Mouse (Mus musculus): Measurements from ENCODE around the gene Elf5. TPM values are rescaled to one million over a fixed set of nuclear protein-coding genes. Genes with fewer than 3 reads are reported as not detected.

Elf5 gene
- total RNA-seq, 4 experiments from 2014 or later: 1.00 to 1.4 (median 1.1) TPM

DNA sequence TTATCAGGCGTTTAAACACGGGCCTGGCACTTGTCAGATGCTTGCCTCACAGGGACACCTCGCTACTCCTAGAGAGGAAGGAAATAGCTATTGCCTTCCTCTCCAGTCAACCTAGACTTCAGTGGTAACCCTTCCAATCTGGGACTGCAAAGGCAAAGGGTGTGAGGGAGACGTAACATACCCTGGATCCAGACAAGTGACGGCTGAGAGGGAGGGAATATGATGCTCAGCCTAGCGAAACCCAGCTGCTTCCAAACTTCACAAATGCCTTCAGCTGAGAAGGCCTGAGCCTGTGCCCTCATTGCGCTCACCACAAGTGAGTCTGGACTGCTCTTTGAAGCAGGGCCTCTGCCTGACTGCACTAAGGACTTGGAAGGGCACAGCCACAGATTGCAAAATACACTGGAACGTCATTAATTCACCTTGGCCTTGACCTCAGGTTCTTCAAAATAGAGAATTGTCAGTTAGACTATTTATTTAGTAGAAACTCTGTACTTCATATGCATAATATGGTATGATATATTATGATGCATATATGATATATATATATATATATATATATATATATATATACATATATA, 21.3 kb downstream of the Elf5 start:
- DNase-seq (ENCODE audit: low spot score in 2 of 2): no peak

DNA sequence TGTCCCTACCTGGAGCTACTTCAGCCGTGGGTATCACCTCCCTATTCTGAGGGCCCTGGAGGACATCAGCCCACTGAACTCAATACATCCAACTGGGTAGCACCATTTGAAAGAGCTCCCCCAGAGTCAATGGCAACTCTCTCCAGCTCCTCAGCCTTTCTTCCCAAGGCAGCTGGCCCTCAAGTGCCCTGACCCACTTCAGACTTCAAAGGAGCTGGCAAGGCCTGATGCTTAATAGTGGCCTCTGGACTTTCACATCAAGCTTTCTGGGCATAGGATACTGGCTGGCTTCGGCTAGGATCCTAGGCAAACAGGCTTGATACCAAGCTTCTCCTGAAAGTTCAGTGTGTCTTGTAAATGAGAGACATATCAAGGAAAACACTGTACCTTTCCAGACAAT, 23.6 kb downstream of the Elf5 start:
- DNase-seq (ENCODE audit: low spot score in 2 of 2): no peak

DNA sequence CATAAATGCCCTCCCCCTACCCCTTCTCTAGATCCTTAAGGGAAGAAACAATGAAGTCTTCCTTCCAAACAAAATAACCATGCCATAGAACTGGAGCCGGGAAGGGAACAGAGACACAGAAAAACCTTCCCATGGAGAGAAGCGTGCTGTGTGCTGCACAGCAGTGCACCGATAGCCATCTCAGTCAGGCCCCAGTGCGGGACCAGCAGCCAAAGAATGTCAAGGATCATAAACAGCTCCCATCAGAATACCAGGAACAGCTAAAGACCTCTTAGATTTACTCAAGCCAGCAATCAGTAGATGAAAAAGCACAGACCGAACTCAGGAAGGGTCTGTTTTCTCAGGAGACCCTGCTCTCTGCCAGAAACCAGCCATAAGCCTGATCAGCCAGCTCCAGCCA, 25.0 kb downstream of the Elf5 start:
- no peak for DNase-seq (ENCODE audit: low spot score in 2 of 2)

DNA sequence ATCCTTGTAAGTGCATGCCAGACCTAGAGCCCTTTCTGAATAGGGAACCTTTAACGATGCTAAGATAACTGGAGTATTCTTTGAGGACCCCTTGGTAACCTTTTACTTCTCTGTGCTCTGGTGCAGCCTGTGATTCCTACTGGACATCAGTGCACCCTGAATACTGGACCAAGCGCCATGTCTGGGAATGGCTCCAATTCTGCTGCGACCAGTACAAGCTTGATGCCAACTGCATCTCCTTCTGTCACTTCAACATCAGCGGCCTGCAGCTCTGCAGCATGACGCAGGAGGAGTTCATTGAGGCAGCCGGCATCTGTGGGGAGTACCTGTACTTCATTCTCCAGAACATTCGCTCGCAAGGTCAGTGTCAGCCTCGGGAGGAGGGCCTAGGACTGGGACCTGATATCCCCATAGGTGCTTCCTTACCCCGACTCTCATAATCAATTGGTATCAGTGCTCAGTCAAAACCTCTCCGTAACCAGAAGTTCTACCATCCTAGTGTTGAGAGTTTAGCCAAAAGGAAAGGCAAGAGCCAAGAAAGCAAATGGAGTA, 27.7 kb downstream of the Elf5 start:
- no peak for DNase-seq (ENCODE audit: low spot score in 2 of 2)

DNA sequence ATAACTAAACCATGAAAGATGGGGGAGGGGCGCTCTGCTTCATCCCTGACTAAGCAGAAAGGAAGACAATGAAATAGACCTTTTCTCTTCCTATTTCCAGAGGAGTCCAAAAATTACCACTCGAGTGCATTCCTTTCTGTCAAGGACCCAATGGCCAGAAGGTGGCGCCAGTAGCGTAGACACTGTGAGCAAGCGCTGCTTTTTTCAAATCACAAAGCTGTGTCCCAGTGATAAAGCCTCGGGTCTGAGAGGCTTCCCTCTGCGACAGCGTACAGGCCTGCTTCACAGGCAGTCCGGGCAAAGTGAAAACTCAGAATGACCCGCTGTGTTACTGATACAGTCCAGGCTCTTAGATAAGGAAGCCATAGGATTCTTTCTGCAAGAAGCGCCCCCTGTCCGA, 28.2 kb downstream of the Elf5 start:
- peak; percentile 54 for DNase-seq (ENCODE audit: low spot score in 2 of 2)

DNA sequence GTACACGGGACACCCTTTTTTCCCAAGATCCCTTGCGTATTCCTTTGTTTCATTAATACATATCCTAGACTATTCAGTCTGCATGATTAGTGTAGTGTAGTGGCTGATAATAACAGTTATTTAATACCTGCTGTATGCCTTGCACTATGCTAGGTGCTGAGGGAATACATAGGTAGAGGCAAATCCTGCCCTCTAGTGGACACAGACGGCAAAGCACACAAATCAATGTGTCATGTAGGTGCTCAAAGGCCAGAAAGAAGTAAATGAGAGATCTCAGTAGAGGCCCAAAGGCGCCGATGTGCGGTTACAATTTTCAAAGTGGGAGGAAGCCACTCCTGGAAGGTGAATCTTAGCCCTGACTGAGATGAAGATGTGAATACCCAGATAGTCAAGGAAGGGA, 34.3 kb downstream of the Elf5 start:
- DNase-seq (ENCODE audit: low spot score in 2 of 2): peak in 1 of 2 experiments; percentile 30

DNA sequence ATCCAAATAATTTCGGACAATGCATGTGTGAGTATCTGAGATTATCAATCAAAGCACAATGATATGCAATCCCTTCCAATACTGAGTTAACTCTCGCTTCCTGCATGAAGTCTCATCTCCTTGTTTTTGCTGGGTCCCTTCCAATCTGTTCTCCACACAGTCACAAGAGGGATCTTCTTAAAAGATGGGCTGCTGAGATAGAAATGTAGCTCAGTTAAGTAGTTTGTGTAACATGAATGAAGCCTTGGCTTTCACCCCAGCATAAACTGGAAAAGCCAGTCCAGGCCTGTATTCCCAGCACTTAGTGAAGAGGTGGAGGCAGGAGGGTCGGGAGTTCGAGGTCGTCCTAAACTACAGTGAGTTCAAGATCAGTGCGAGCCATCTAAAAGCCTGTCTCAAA, 34.8 kb downstream of the Elf5 start:
- DNase-seq (ENCODE audit: low spot score in 2 of 2): no peak

DNA sequence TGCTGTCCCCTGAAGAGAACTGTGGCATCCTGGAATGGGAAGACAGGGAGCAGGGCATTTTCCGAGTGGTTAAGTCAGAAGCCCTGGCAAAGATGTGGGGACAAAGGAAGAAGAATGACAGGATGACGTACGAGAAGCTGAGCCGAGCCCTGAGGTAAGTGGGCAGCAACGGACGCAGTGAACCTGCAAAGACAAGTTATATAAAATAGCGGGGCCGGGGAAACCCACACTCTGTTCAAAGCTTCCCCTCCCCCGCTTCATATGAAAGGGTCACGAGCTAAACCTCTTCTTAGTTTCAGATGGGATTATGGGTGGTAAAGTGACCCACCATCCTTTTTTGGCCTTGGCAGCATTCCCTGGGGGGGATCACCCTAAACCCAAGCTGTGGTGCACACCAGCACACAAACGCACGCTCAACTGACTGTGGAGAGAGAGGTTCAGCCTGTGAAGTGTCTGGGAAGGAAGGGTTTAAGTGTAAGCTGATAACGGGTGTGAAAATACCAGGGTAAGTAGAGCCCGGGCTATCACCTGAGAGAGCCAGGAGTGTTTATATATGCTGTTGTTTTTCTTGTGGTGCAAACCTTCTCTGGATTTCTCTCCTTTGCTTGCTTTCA, 37.6 kb downstream of the Elf5 start:
- DNase-seq (ENCODE audit: low spot score in 2 of 2): no peak

DNA sequence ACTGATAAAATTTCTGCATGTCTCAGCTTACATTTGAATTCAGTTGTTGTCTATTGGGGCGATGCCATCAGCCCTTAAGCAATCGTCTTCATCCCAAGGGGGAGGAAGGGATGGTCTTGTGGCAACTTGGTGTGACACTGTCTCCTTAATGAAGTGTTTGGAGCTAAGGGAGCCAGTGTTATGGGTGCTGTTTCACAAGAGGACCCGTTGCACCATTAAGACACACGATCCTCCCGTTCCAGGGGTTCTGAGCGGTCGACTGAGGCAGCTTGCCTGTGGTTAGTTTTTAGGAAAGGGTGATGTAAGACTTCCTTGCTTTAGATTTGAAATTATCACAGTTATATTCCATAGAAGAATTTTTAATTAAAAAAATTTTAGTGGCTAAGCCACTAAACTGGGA, 38.3 kb downstream of the Elf5 start:
- no peak for DNase-seq (ENCODE audit: low spot score in 2 of 2)

DNA sequence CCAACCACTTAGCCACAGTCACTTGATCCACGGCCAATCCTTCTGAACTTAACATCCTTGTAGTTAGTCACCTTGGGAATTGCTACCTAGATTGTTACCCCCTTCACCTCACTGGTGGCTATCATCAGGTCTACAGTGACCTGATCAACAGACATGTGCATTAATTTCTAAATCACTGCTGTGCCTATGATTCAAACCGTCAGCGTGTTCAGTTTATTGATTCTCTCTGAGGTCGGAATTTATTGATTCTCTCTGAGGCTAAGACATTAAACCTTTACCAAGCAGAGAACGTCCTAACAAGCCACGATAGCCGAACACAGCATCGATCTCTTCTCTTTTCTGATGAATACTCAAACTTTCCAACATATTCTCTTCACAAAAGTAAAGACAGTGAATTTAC, 38.8 kb downstream of the Elf5 start:
- no peak for DNase-seq (ENCODE audit: low spot score in 2 of 2)

DNA sequence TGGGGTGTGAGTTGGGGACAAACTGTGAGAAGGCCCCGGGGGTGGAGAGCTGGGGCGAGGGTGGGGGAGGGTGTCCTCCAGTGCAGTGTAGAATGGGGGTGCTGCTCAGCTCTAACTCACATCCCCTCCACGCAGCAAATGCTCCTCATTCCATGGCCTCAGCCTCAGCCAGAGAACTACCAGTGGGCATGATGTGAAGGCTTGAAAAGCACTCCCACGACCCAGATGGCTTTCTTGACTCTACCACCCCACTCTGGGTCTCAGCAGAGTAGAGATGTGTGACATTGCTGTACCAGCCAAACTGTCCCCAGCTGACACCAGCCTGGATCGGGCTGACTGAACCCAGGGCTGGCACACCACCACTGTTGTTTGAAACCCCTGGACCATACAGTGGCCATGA, 41.1 kb downstream of the Elf5 start:
- DNase-seq (ENCODE audit: low spot score in 2 of 2): no peak

DNA sequence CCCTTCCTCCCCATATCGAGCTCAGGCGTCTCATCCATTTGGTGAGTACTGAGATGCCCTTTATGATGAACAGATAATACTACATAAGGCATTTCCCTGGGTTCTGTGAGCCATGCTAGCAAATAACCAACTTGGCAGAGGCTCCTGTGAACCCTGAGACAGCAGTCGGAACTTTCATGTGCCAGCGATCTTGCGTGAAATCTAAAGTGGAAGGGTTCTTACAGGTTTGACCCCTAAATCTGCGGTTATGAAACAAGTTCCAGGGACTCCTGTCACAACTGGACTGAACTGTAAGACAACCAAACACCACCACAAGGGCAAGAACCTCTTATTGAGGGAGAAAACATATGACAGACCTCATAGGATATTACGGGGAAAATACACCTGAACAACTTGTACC, 44.3 kb downstream of the Elf5 start:
- no peak for DNase-seq (ENCODE audit: low spot score in 2 of 2)

DNA sequence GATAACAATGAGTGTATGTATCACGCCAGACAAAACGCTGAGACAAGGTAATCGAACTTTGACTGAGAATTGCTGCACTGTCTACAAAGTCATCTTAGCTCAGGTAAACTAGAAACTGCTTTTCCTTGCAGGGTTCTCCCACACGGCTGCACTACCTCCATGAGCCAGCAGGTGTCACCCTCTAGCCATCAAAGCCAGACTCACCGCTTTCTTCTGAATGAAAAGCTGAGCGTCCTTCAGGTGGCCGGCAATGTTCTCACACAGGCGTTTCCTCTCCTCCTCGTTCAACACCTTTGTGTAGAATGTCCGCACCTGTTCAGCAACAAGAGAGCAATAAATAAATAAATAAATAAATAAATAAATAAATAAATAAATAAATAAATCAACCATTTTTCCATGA, 45.2 kb downstream of the Elf5 start:
- peak; percentile 43 to 93 for DNase-seq (ENCODE audit: low spot score in 2 of 2)

DNA sequence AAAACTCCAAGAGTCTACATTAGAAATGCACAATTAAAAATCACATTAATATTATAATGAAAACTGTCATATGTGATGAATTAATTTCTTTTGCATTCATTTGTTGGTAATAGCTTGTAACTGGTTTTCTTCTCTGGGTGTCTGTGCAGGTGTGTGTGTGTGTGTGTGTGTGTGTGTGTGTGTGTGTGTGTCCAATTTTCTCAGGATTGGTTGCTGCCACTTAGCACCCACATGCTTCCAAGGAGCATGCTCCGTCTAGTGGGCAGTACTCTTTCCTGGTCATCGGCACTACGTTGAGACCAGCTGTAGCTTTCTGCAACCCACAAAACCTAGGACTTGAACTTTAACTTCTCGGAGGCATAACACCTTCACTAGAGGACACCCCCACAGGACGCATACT, 45.6 kb downstream of the Elf5 start:
- no peak for DNase-seq (ENCODE audit: low spot score in 2 of 2)

DNA sequence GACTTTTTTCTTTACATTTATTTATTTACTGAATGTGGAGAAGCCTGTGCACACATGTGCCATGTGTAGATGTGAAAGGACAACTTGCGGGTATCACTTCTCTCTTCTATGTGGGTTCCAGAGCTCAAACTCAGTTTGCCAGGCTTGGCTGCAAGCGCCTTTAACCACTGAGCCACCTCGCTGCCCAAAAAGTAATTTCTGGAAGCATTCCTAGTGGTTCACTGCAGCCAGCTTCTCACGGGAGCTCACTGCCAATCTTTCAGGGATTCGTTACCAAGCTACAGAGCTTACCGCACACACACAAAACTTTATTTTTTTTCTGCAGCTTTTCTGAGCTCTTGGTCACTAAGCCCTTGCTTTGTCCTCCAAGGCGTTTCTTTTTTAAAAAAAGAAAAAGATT, 46.1 kb downstream of the Elf5 start:
- no peak for DNase-seq (ENCODE audit: low spot score in 2 of 2)

DNA sequence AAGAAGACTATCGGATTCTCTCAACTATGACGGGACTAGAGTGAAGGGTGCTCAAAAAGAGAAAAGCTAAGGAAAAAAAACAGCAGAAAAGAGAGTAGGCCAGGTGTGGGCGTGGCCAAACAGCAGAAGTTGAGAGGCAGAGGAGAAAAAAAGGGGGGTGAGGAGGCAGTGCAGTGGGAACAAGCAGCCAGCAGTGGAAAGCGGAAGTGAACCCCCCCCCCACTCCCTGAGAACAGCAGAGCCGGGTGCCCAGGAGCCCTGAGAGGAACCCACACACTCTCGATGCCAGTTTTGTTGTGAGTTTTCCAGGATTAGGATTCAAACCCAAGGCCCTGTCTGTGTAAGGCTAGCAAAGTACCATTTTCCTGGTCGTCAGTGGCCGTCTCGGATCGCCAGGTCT, 47.6 kb downstream of the Elf5 start:
- DNase-seq (ENCODE audit: low spot score in 2 of 2): no peak

DNA sequence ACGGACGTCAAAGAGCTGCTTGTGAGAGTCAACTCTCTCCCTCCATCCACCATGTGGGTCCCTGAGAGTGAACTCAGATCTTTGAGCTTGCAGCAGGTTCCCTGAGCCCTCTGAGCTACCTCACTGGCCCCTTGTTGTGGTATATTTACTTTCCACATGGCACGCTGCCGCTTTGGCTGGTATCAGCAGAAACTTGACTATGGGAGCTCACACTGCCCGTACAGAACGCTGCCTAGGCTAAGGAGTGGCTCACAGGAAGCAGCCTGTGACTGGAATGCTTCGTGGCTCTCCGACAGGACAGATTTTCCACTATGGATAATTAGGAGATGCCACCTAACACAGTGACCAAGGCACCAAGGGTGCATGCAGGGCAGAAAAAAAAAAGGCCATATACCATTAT, 49.7 kb downstream of the Elf5 start:
- DNase-seq (ENCODE audit: low spot score in 2 of 2): no peak

DNA sequence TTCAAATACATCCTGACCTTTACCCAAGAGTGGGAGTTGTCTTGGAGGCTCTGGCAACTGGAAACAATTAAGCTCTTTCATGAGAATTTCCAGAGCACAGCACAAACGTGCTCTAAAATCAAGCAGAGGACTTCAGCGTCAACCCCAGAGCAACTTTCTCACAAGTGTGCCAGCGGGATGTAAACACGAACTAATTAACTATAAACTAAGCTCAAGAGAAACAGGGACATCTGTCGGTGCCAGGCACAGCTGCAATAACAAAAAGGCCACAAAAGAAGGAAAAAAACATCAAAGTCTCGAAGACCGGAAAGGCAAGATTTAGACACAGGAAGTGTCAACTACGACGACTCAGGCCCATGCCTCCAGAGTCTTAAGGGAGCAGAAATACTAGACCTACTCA, 50.3 kb downstream of the Elf5 start:
- no peak for DNase-seq (ENCODE audit: low spot score in 2 of 2)

DNA sequence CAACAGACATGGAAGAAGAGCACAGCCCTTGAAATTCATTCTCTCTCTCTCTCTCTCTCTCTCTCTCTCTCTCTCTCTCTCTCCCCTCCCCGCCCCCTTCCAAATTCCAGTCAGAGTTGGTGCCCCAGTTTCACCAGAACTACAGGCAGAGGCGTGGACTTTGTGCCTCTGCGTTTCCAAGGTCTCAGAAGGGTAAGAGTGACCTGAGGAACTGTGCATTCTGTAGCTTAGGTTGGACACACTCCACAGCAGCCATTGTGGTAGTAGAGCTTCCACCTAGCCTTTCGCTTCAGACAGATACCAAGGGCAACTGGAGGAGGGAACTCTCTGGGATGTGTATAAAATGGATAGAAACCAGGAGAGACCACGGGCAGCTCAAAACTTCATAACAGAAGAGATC, 51.3 kb downstream of the Elf5 start:
- no peak for DNase-seq (ENCODE audit: low spot score in 2 of 2)

DNA sequence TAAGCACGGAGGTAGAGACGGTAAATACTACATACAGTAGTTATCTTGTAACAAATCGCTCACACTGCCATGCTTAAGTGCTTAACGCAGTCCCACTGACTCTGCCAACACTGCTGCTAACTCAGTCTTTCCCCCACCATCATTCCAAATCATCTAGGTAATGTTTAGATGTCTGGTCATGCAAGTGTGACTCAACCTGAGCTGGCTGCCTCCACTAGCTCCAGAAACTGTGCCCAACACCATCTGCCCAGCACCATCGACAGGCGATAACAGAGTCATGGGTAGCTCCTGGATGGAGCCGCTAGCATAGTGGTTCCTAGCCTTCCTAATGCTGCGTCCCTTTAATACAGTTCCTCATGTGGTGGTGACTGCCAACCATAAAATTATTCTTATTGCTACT, 53.0 kb downstream of the Elf5 start:
- no peak for DNase-seq (ENCODE audit: low spot score in 2 of 2)

DNA sequence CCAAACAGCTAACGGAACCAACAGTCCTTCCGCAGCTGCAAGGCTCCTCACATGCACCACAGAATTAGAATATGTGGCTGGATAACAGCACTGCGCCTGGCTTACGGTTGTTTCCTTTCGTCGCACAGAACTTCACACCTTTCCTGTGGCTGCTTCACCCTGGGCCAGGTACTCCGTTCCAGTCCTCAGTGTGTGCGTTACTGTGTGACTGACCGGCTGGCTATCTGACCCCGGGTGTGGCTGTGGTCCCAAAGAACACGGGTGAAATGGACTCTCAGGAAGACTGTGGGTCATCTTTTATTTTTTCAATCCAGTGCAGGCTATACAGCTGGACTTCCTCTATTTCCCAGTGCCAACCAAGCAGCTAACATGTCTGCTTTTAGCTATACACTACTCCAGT, 53.9 kb downstream of the Elf5 start:
- no peak for DNase-seq (ENCODE audit: low spot score in 2 of 2)

DNA sequence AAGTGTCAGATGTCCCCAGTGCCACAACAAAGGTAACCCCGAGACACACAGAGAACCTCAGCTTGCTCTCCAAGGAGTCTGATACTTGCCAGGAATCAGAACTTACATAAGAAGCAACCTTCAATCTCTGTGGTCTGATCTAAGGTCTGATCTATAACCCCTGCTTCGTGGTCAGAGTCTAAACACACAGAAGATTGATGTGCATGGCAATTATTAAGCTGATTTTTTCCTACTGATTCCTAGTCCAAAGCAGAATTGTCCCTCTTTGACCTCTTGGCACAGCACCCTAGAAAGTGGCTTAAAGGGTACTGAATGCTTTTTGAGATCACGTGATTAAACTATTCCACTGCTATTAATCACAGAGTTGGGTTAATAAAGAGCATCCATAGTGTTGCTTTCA, 54.8 kb downstream of the Elf5 start:
- DNase-seq (ENCODE audit: low spot score in 2 of 2): no peak

DNA sequence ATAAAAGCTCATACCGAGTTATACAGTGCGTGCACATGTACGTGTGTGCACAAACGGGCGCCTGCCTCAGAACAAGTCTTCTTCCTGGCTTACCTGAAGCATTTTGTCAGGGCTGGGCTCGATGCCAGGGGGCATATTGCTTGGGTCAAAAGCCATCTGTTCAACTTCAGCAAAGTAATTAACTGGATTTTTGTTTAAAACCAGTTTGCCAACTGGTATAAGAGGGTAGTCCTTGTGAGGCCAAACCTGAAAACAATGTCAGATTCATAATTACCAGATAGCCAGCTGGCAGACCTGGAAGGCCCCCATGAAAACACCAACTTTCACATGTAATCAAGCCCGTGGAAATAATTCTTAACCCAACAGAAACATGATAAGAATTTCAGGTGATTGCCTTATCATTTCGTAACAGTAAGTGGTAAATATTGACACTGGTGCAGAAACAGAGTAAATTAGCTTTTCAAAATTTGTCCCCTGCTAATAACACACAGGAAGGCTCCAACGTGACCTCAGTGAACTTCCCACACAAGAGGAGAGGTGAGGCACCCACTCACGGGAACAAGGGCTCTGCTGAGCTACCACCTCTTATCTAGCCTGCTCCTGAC, 55.6 kb downstream of the Elf5 start:
- no peak for DNase-seq (ENCODE audit: low spot score in 2 of 2)

All from left cerebral cortex, adult 8-10 months (tissue).